Mouse (Mus musculus) intestine, postnatal 0 days (tissue): ENCODE data around the gene Hic1. TPM values are rescaled to one million over a fixed set of nuclear protein-coding genes. Genes with fewer than 3 reads are reported as not detected.

Experiments
- ATAC-seq: fragments of 200-750 bp; cut with Nextera tagmentation; 2 replicates; pipeline ENCODE4 v1.8.0; 2017; ENCODE audit warnings: mild to moderate bottlenecking, moderate TSS enrichment, moderate library complexity
- H3K27ac ChIP-seq: fragments of 300-500 bp; sonication (generic); 2 replicates; pipeline ENCODE4 v1.5.1; 2014; ENCODE audit warnings: mild to moderate bottlenecking, low read depth, low read length, moderate library complexity
- H3K27me3 ChIP-seq: fragments of 300-500 bp; sonication (generic); replicated peaks from 2 replicates; pipeline ENCODE4 v1.6.1; 2014; ENCODE audit warnings: low read length, mixed read lengths; ENCODE audit not compliant: control insufficient read depth, insufficient read depth
- H3K36me3 ChIP-seq: fragments of 300-500 bp; sonication (generic); 2 replicates; pipeline ENCODE4 v1.6.1; 2014; ENCODE audit warnings: mild to moderate bottlenecking, moderate library complexity; ENCODE audit not compliant: control insufficient read depth, insufficient read depth
- H3K4me1 ChIP-seq: fragments of 300-500 bp; sonication (generic); replicated peaks from 2 replicates; pipeline ENCODE4 v1.6.1; 2014; ENCODE audit warnings: antibody characterized with exemption, low read length, mixed read lengths; ENCODE audit not compliant: control insufficient read depth, insufficient read depth
- H3K4me2 ChIP-seq: fragments of 300-500 bp; sonication (generic); replicated peaks from 2 replicates; pipeline ENCODE4 v1.6.1; 2014; ENCODE audit warnings: low read depth, mild to moderate bottlenecking, moderate library complexity
- H3K4me3 ChIP-seq: fragments of 300-500 bp; sonication (generic); 2 replicates; pipeline ENCODE4 v1.5.1; 2014; ENCODE audit warnings: low read depth, low read length
- H3K9ac ChIP-seq: fragments of 300-500 bp; sonication (generic); 2 replicates; pipeline ENCODE4 v1.6.1; 2014; ENCODE audit warnings: mild to moderate bottlenecking, low read depth, low read length
- H3K9me3 ChIP-seq: fragments of 300-500 bp; sonication (generic); 2 replicates; pipeline ENCODE4 v1.6.1; 2016; ENCODE audit warnings: mixed run types; ENCODE audit not compliant: control insufficient read depth
- CTCF ChIP-seq: sonication (generic); IDR thresholded peaks from 2 replicates; pipeline ENCODE4 v1.5.1; 2016; ENCODE audit warnings: low read depth, mild to moderate bottlenecking, control low read depth, antibody characterized with exemption, moderate library complexity
- whole genome bisulfite sequencing: fragments of 180-500 bp; shearing (Covaris S2); extraction: QIAGEN DNeasy Blood & Tissue Kit; methylation state at CpG from one replicate; pipeline ENCODE4 v1.1.7; 2014; 5-methylcytosine and 5-hydroxymethylcytosine counted together
- polyA plus RNA-seq: library from polyadenylated mRNA; unstranded; fragments of >200 nt; fragmentation: Nextera tagmentation; extraction: Ambion mirVana; gene quantifications from 2 replicates; pipeline ENCODE4 v1.2.1, GENCODE M21; 2015

Hic1 gene
- polyA plus RNA-seq, 1 experiment from 2014 or later: 8.8 TPM

DNA sequence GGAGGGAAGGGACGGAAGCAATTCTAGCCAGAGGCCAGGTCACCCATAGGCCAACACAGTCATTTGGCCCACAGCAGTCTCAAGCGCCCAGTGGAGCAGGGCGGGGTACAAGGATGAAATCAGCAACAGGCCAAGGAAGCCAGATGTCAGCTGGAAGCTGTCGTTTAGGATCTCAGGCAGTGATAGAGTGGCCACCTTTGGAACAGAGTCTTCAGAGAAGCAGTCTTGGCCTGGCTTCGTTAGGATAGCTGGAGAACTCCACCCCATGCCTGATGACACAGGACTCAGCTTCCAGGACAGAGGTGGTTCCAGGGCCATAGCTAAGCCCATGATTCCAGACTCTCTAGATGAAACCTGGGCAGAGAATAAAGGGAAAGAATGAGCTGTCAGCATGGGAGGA is 28.9 kb downstream of the Hic1 start:
- ATAC-seq: no peak
- 0 out of 2 replicates have a peak overlapping the region, but pooled peaks have one; percentile 24 for H3K27ac ChIP-seq
- no peak overlapping the region for H3K4me2 ChIP-seq
- H3K36me3 ChIP-seq: peaks cover 24% of the 10 kb centered on the region
- H3K9me3 ChIP-seq: no peaks in the 10 kb centered on the region
- WGBS: 57% methylated on average over 5 of the region's 5 CpGs
- no peaks in the 10 kb centered on the region for H3K27me3 ChIP-seq
- H3K9ac ChIP-seq: no peak overlapping the region
- peaks cover 17% of the 10 kb centered on the region; the same call in 1 of the 2 replicates for H3K4me1 ChIP-seq
- no peak for TF ChIP-seq CTCF
- H3K4me3 ChIP-seq: no peak overlapping the region

DNA sequence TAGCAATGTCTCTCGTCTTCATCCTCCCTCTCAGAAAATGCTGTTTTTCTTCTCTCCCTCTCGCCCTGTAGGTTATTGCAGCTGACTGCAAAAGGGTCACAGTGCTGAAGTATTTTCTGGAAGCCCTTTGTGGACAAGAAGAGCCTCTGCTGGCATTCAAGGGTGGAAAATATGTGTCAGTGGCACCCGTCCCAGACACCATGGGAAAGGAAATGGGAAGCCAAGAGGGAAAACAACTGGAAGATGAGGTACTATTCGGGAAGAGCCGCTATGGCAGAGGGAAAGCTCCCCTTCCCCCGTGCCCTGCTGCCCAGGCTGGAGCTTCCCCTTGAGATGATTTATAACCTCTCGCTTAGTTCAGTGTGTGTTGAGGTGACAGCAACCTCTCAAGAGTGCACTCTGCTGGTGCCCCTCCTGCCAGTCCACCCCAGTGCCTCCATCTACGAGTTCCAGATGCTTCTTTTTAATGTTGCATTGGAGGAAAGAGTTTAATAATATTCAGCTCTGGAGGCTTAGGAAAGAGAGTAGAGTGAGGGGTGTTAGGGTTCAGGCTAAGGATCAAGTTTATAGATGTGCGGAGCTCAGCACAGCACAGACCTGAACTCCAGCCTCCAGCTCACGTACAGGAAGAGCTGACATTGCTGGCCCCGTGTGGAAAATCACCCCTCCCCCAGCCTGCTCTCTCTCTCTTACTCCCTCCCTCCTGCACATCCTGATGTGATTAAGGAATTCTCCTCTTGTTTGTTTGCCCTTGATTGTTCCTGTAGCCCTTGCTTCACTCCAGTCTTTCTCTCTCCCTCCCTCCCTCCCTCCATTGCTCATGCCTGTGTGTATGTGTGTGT is 30.0 kb downstream of the Hic1 start:
- Histone ChIP-seq H3K36me3 (peaks cover 18% of the 10 kb centered on the region), H3K27ac (peak overlapping the region; percentile 68), H3K4me1 (peaks cover 17% of the 10 kb centered on the region; the same call in 1 of the 2 replicates), H3K9me3 (no peaks in the 10 kb centered on the region), H3K9ac (no peak overlapping the region), H3K4me3 (no peak overlapping the region), H3K27me3 (no peaks in the 10 kb centered on the region), H3K4me2 (no peak overlapping the region)
- TF ChIP-seq CTCF: 0 out of 2 replicates have a peak, but pooled peaks have one; percentile 7
- 34% methylated on average over 11 of the region's 11 CpGs for WGBS
- ATAC-seq: 0 out of 2 replicates have a peak, but pooled peaks have one; percentile 38

DNA sequence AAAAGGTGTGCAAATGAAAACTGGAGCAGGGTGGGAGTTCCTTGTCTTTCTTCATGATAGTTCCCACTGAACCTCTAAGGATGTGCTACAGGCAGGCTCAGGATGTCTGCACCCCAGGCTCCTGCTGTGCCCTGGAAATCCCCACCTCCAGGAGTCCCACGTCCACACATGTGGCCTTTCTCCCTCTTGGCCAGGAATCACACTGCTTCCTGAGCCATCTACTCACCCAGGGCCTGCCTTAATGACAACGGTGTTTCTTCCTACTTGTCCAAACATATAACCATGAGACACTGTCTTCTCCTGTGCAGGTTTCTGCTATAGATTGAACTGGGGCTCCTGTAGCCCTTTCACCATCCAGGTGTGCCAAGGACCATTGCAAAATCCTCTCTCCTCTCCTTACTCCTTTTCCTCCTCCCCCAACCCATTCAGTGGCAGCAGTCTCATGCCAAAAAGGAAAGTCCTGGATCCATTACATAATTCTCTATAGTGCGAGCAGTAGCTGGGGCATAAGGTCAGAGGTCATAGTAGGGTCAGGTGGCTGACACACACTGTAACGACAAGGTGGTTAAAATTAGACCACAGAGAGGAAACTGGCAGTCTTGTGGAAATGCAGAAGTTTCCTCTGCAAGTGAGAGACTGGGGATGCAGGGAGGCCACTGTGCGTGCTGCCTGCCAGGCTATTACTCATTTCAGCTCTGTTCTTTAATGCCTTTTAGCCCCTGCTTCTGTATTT is 32.5 kb downstream of the Hic1 start:
- Histone ChIP-seq H3K4me2 (no peak overlapping the region), H3K4me1 (peaks cover 14% of the 10 kb centered on the region; the same call in 1 of the 2 replicates), H3K9me3 (no peaks in the 10 kb centered on the region), H3K9ac (no peak overlapping the region), H3K4me3 (no peak overlapping the region), H3K27ac (no peak overlapping the region), H3K36me3 (0 out of 2 replicates have a peak, but pooled peaks cover 3% of the 10 kb centered on the region), H3K27me3 (no peaks in the 10 kb centered on the region)
- no peak for TF ChIP-seq CTCF
- 50% methylated on average over 5 of the region's 5 CpGs for WGBS
- no peak for ATAC-seq

DNA sequence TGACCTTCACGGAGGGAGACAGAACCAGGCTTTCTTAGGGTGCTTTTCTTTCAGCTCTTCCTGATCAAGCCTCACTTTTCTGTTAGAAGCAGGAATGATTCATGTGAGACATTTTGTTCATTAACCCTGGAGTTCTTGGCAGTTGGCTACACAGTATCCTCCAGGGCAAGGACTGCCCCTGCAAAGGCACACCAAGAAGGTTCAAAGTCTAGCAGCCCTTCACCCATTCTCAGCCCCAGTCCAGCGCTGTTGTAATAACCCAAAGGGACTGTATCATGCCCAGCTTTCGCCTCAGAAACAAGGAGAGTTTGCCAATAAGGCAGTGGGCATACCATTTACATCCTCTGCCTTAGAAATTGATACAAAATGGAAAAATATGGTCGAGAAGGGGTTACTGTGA is 34.0 kb downstream of the Hic1 start:
- Histone ChIP-seq H3K4me3 (no peak overlapping the region), H3K9ac (no peak overlapping the region), H3K27me3 (no peaks in the 10 kb centered on the region), H3K4me1 (peaks cover 5% of the 10 kb centered on the region; the same call in 1 of the 2 replicates), H3K36me3 (0 out of 2 replicates have a peak, but pooled peaks cover 3% of the 10 kb centered on the region), H3K4me2 (no peak overlapping the region), H3K9me3 (no peaks in the 10 kb centered on the region), H3K27ac (no peak overlapping the region)
- 91% methylated on average over 4 of the region's 4 CpGs for WGBS
- no peak for TF ChIP-seq CTCF
- ATAC-seq: no peak

- Histone ChIP-seq H3K4me1 (no peaks in the 10 kb centered on the region; the same call in 1 of the 2 replicates), H3K4me3 (no peak overlapping the region), H3K36me3 (0 out of 2 replicates have a peak, but pooled peaks cover 3% of the 10 kb centered on the region), H3K9me3 (no peaks in the 10 kb centered on the region), H3K27ac (no peak overlapping the region; the same call in 1 of the 2 replicates), H3K4me2 (no peak overlapping the region), H3K27me3 (no peaks in the 10 kb centered on the region), H3K9ac (no peak overlapping the region)
- no peak for TF ChIP-seq CTCF
- ATAC-seq: no peak
- WGBS: 68% methylated on average over 5 of the region's 5 CpGs
Measured at GRCm38 (mm10) chr11:75134485-75135068, 34.7 kb downstream of the Hic1 start.

- Histone ChIP-seq H3K27me3 (no peaks in the 10 kb centered on the region), H3K9me3 (no peaks in the 10 kb centered on the region), H3K4me3 (no peak overlapping the region), H3K9ac (no peak overlapping the region), H3K4me1 (no peaks in the 10 kb centered on the region; the same call in 1 of the 2 replicates), H3K4me2 (no peak overlapping the region), H3K27ac (no peak overlapping the region; the same call in 1 of the 2 replicates), H3K36me3 (0 out of 2 replicates have a peak, but pooled peaks cover 3% of the 10 kb centered on the region)
- TF ChIP-seq CTCF: no peak
- no peak for ATAC-seq
- WGBS: 16% methylated on average over 2 of the region's 2 CpGs
Measured at GRCm38 (mm10) chr11:75133951-75134350, 35.4 kb downstream of the Hic1 start.
